Mouse (Mus musculus) midbrain, postnatal 0 days (tissue): Measurements from ENCODE around the gene Tars. TPM values are rescaled to one million over a fixed set of nuclear protein-coding genes. Genes with fewer than 3 reads are reported as not detected.

Experiments used
- ATAC-seq: fragments of 200-750 bp; cut with Nextera tagmentation; 2 replicates; pipeline ENCODE4 v1.8.0; 2017; ENCODE audit warnings: moderate number of reproducible peaks, mild to moderate bottlenecking, moderate TSS enrichment, moderate library complexity; ENCODE audit not compliant: low FRiP score
- DNase-seq: peaks from one replicate; pipeline ENCODE4 v3.0.0-alpha.2; 2015; ENCODE audit warnings: low spot score
- H3K27ac ChIP-seq: fragments of 300-500 bp; sonication (generic); 2 replicates; pipeline ENCODE4 v1.5.1; 2014; ENCODE audit warnings: low read depth, mild to moderate bottlenecking, low read length, mixed read lengths
- H3K27me3 ChIP-seq: fragments of 300-500 bp; sonication (generic); 2 replicates; pipeline ENCODE4 v1.6.1; 2014; ENCODE audit warnings: low read length, control low read depth, mixed read lengths; ENCODE audit not compliant: insufficient read depth
- H3K36me3 ChIP-seq: fragments of 300-500 bp; sonication (generic); 2 replicates; pipeline ENCODE4 v1.6.1; 2014; ENCODE audit warnings: low read length, control low read depth, mixed read lengths; ENCODE audit not compliant: insufficient read depth
- H3K4me1 ChIP-seq: fragments of 300-500 bp; sonication (generic); 2 replicates; pipeline ENCODE4 v1.6.1; 2014; ENCODE audit warnings: mild to moderate bottlenecking, control low read depth, antibody characterized with exemption, low read length, mixed read lengths; ENCODE audit not compliant: insufficient read depth
- H3K4me2 ChIP-seq: fragments of 300-500 bp; sonication (generic); 2 replicates; pipeline ENCODE4 v1.6.1; 2014; ENCODE audit warnings: low read depth, mild to moderate bottlenecking, low read length, mixed read lengths; ENCODE audit not compliant: poor library complexity, severe bottlenecking
- H3K4me3 ChIP-seq: fragments of 300-500 bp; sonication (generic); 2 replicates; pipeline ENCODE4 v1.5.1; 2014; ENCODE audit warnings: low read depth, mild to moderate bottlenecking, low read length, moderate library complexity
- H3K9ac ChIP-seq: fragments of 300-500 bp; sonication (generic); replicated peaks from 2 replicates; pipeline ENCODE4 v1.6.1; 2014; ENCODE audit warnings: mild to moderate bottlenecking, low read length, moderate library complexity, mixed read lengths; ENCODE audit not compliant: poor library complexity, severe bottlenecking
- H3K9me3 ChIP-seq: fragments of 300-500 bp; sonication (generic); 2 replicates; pipeline ENCODE4 v1.6.1; 2016; ENCODE audit warnings: low read length, control low read depth
- CTCF ChIP-seq: IDR thresholded peaks from 2 replicates; pipeline ENCODE4 v1.5.1; 2016; ENCODE audit warnings: antibody characterized with exemption, mild to moderate bottlenecking
- WGBS: fragments of 180-500 bp; shearing (Covaris S2); extraction: QIAGEN DNeasy Blood & Tissue Kit; methylation state at CpG from one replicate; pipeline ENCODE4 v1.1.7; 2014; 5-methylcytosine and 5-hydroxymethylcytosine counted together
- polyA plus RNA-seq: library from polyadenylated mRNA; unstranded; fragments of >200 nt; fragmentation: Nextera tagmentation; extraction: Ambion mirVana; gene quantifications from 2 replicates; pipeline ENCODE4 v1.2.1, GENCODE M21; 2015
- total RNA-seq: library from RNA; depleted of rRNA; stranded (reverse); fragments of >200 nt; gene quantifications from 2 replicates; pipeline ENCODE4 v1.2.3, GENCODE M21; 2014

The Tars gene
- total and polyA plus RNA-seq, 2 experiments from 2014 or later = 27.6 to 35.2 TPM

DNA sequence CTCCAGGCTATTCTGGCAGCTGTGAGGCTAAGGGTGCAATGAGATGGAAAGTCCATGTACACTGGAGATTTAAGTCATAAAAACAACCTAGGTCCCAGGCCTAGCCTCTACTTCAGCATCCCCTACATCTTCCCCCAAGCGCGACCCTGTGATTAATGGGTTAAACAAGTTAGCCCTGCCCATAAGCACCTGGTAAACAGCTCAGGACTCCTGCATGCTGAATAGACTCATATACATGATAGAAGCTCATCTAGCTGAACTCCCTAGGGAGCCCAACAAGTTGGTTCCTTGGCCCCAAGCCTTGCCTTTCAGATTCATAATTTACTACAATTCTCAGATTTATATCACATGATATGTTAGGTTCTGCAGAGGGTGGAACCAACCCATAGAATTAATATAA, 42.0 kb downstream of the Tars start:
- H3K4me1 ChIP-seq = no peaks in the 10 kb centered on the region
- ATAC-seq = no peak
- H3K36me3 ChIP-seq = no peaks in the 10 kb centered on the region
- H3K9me3 ChIP-seq = no peaks in the 10 kb centered on the region
- no peak for DNase-seq
- 94% methylated on average over 2 of the region's 2 CpGs for WGBS
- no peak overlapping the region for H3K4me3 ChIP-seq
- no peak overlapping the region for H3K9ac ChIP-seq
- TF ChIP-seq CTCF = no peak
- H3K27ac ChIP-seq = no peak overlapping the region
- H3K27me3 ChIP-seq = no peaks in the 10 kb centered on the region
- no peak overlapping the region for H3K4me2 ChIP-seq

DNA sequence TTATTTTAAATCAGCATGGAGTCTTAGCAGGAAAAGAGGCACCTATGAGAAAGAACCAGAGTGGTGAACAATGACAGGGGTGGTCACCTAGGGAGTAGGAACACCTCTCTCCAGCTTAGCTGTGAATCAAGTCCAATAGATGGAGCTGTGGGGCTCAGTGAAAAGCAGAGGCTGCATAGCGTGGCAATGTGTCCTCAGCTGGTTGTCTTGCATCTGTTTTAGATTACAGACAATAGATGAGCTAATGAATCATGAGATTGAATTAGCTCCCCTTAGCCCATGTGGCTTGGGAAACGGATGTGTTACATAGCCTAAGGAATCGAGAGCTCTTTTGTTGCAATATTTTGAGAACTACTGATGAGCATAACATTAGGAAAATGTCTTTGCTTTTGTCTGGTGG, 43.6 kb downstream of the Tars start:
- no peaks in the 10 kb centered on the region for H3K4me1 ChIP-seq
- H3K9ac ChIP-seq = no peak overlapping the region
- H3K36me3 ChIP-seq = no peaks in the 10 kb centered on the region
- no peak for ATAC-seq
- no peak for TF ChIP-seq CTCF
- no peak overlapping the region for H3K4me3 ChIP-seq
- WGBS = 68% methylated on average over 3 of the region's 3 CpGs
- H3K27ac ChIP-seq = no peak overlapping the region
- H3K27me3 ChIP-seq = no peaks in the 10 kb centered on the region
- no peak overlapping the region for H3K4me2 ChIP-seq
- DNase-seq = peak; percentile 26
- no peaks in the 10 kb centered on the region for H3K9me3 ChIP-seq

- Histone ChIP-seq H3K4me1 (no peaks in the 10 kb centered on the region), H3K4me2 (no peak overlapping the region), H3K36me3 (no peaks in the 10 kb centered on the region), H3K4me3 (no peak overlapping the region), H3K27me3 (no peaks in the 10 kb centered on the region), H3K27ac (no peak overlapping the region), H3K9me3 (no peaks in the 10 kb centered on the region), H3K9ac (no peak overlapping the region)
- peak; percentile 66 for DNase-seq
- WGBS = 63% methylated on average over 7 of the region's 7 CpGs
- no peak for TF ChIP-seq CTCF
- ATAC-seq = peak; percentile 47; the same call in 1 of the 2 replicates
These were observed 59.8 kb downstream of the Tars start for GRCm38 (mm10) chr15:11339467-11340180.
